Mouse (Mus musculus): ENCODE measurements at regions not wholly inside any gene's neighbourhood (a gene's known extent, or its start where the extent isn't known, plus 50 kb on each side); places are given as distances from the start of the nearest gene placed in this dataset.

GRCm38 (mm10) chr12:74527190-74527621, 211.0 kb upstream of the Gm11042 start:
- ATAC-seq (replicated peaks; ENCODE audit: low FRiP score, poor library complexity, severe bottlenecking) = no peak

DNA sequence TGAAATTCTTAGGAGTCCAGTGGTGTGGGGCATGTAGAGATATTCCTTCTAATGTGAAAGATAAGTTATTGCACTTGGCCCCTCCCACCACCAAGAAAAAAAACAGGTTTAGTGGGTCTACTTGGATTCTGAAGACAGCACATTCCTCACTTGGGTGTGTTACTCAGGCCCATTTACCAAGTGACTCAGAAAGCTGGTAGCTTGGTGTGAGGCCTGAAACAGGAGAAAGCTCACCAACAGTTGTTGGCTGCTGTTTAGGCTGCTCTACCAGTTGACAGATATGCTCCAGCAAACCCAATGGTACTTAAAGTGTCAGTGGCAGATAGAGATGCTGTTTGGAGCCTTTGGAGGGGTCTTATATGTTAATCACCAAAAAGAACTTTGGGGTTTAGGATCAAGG, 207.8 kb upstream of the Gm11042 start:
- no peak for ATAC-seq (replicated peaks; ENCODE audit: low FRiP score, poor library complexity, severe bottlenecking)

GRCm38 (mm10) chr12:74518032-74518431, 201.8 kb upstream of the Gm11042 start:
- no peak for ATAC-seq (replicated peaks; ENCODE audit: low FRiP score, poor library complexity, severe bottlenecking)

DNA sequence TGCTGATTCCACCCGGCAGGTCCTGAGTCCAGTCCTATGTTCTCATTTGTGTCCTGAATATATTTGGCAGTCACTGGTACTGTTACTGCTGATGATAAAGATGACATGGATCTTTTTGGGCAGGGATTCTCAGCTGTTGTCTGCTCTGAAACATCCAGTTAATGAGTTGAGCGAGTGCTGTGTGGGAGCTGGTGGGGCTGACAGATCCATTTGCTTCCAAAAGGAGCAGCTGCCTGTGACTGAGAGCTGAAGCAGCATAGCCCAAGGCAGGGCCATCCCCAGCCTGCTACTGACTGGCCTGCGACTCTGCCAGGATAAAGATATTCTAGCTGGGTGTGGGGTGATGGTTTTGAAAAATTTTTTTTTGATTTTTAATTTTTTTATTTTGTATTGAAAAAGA, 200.3 kb upstream of the Gm11042 start:
- ATAC-seq (replicated peaks; ENCODE audit: low FRiP score, poor library complexity, severe bottlenecking) = no peak

DNA sequence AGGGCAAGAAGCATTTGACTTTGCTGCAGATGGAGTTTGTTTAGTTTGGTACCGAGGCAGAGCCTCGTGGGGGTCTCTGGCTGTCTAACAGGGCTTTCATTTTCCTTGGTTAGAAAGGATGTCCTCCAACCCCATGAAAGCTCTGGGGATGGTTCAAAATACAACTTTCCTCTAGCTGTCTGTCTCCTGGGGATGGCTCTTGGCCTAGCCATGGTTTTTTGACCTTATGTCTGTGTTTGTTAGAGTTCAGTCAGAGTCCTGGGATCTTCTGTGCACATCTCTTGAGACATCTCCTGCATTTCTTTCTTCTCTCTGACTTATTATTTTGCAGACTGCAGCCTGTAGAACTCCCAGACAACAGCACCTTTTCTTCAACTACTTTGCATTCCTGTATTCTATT, 186.6 kb upstream of the Gm11042 start:
- no peak for ATAC-seq (replicated peaks; ENCODE audit: low FRiP score, poor library complexity, severe bottlenecking)

DNA sequence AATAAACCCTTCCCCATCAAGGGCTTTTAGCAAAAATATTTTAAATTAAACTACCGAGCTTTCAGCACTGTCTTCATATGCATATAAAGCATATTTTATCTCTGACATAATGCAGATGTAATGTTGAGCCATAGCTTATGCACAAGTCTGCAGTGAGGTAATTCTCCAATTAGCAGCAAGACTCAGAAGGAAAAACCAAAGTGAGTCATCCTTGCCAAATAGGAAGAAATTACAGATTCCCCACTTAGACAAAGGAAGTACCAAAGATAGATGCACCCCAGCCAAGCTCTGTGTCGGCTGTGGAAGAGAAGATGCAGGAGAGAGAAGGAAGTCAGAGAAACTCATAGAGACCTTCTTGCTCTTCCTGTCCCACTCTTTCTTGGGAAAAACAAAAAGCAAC, 161.4 kb upstream of the Gm11042 start:
- no peak for ATAC-seq (replicated peaks; ENCODE audit: low FRiP score, poor library complexity, severe bottlenecking)

DNA sequence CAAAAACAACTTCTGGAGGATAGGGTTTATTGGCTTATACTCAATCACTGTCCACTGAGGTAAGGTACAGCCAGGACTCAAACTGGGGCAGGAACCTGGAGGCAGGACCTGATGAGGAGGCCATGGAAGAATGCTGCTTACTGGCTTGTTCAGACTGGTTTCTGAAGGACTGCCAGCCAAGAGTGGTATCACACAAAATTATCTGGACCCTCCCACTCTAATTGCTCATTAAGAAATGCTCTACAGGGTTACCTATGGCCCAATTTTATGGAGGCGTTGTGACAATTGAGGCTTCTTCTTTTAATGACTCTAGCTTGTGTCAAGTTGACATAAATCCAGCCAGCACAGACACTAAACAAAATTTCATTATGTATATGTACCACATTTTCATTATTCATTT, 158.5 kb upstream of the Gm11042 start:
- no peak for ATAC-seq (replicated peaks; ENCODE audit: low FRiP score, poor library complexity, severe bottlenecking)

DNA sequence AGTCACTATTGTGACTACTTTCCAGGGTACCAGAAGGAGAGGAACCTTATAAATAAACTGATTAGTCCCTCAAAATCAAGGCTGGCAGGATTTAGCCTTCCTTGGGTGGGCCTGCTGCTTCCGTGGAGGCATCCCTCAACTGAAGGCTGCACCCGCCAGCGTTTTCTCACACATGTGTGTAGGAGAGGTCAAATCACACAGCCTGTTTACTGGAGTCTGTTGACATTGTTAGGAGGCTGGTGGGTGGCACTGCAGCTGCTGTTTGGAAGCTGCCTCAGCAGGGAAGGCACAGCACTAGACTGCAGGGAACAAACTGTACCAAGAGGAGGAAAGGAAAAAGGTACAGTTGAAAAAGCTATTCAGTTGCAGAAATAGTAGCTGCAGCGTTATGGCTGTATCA, 142.3 kb upstream of the Gm11042 start:
- no peak for ATAC-seq (replicated peaks; ENCODE audit: low FRiP score, poor library complexity, severe bottlenecking)

DNA sequence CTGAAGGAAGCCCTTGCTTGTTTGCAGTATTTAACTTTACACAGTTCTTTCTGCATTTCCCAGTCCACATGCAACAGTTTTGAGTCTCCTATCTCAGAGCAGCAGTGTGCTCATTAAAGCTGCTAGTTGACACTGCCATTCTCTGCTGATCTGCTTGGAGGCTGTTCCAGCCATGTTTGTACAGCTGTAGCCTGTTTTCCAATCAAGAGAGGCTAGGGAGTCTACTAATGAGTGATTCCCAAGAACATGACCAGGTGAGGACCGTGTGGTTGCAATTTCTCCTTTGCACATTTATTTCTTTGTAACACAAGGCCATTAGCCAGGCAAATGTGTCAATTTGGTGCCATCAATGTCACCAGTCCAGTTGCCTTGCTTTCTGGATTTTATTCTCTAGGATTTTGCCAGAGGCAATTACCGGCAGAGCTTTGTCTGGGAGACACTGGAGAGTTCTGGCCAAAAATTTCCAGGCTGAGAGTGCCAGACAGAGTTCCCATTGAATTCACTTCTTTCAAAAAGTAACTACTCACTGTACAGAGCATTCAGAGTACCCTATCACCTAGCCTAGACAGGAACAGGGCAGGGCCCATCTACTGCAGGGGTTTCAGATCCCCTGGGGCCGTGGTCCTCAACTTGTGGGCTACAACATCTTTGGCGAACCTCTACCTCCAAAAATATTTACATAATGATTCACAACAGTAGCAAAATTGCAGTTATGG, 136.3 kb upstream of the Gm11042 start:
- no peak for ATAC-seq (replicated peaks; ENCODE audit: low FRiP score, poor library complexity, severe bottlenecking)

- no peak for ATAC-seq (replicated peaks; ENCODE audit: low FRiP score, poor library complexity, severe bottlenecking)
These were observed 132.1 kb upstream of the Gm11042 start for GRCm38 (mm10) chr12:74448248-74448647.

DNA sequence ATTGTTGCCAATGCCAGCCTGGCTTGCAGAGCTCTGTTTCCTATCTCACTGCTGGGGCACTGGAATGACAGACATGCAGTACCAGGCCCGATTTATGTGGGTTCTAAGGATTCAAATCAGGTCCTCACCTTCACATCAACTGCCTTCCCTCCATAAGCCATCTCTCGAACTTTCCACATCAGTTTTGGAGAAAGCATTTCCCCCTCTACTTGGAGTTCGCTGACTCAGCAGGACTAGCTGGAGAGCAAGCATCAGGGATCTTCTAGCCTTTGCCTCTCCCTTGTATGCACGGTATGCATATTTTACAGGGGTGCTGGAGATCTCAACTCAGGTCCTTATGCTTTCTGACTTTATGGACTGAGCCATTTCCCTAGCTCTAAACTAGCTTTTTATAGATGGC, 118.7 kb upstream of the Gm11042 start:
- no peak for ATAC-seq (replicated peaks; ENCODE audit: low FRiP score, poor library complexity, severe bottlenecking)

GRCm38 (mm10) chr12:74414738-74415137, 98.5 kb upstream of the Gm11042 start:
- ATAC-seq (replicated peaks; ENCODE audit: low FRiP score, poor library complexity, severe bottlenecking) = no peak

GRCm38 (mm10) chr12:74410511-74410910, 94.3 kb upstream of the Gm11042 start:
- ATAC-seq (replicated peaks; ENCODE audit: low FRiP score, poor library complexity, severe bottlenecking) = no peak

GRCm38 (mm10) chr12:74407591-74408095, 91.4 kb upstream of the Gm11042 start:
- ATAC-seq (replicated peaks; ENCODE audit: low FRiP score, poor library complexity, severe bottlenecking) = no peak

DNA sequence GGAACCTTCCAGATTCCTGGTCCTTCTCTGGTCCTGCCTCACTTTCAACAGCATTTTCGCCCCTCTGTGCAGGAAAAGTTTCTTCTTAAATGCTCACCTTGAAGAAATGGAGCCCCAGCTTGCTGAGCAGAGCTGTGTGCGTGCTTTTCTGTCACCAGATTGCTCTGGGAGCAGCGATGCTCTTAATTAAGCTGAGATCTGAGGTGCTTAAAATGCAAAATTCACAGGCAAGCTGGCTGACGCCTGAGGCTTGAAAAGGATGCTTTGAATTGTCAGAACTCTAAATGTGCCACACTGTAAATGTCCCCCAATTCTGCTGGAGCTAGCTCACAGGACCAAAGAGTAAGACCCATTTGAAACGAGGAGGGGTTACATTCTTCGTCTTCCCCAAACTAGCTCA, 73.6 kb upstream of the Gm11042 start:
- no peak for ATAC-seq (replicated peaks; ENCODE audit: low FRiP score, poor library complexity, severe bottlenecking)
